Mouse (Mus musculus): ENCODE data around the gene Brd2. TPM values are rescaled to one million over a fixed set of nuclear protein-coding genes. Genes with fewer than 3 reads are reported as not detected.

Gene Brd2
- polyA plus RNA-seq (2017; shearing (Covaris generic)) = 100 to 1,000 TPM; 158 to 192 TPM

DNA sequence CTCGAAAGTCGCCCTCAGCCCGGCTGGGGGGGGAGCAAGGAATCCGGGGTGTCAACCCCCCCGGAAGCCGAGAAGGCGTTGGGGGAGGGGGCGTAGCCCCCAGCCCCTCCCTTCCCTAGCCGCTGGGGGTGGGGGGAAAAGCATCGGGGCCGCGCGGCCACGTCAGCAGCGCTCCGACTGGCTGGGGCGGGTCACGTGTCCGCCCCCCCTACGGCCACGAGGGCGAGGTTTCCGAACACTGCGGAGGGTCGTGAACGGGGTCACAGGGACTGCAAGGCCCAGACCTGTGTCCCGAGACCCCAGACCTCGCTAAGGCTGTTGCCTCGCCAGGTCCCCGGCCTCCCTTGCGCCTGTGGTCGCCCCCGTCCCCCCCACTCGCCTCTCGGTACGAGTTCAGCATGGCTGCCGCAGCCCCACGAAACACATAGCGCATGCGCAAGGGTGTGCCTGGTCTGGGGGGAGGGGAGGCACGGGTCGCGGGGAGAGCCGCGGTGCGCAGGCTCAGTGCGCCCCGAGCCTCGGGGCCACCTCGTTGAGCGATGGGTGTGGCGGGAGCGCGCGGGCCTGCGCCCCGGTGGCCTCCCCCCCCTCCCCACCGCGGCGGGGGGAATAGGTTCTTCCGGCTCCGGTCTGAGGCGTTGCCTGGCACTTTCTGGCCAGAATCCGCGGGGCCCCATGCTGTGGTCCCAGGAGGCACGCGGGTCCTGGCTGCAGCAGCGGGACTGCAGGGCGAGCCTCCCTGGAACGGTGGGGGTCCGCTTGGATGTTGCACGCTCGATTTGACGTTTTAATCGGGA lies at the start of gene Brd2:
Gene Brd2, minus strand, starts transcription at position 447 of the 797 bp plus-strand sequence.

DNA sequence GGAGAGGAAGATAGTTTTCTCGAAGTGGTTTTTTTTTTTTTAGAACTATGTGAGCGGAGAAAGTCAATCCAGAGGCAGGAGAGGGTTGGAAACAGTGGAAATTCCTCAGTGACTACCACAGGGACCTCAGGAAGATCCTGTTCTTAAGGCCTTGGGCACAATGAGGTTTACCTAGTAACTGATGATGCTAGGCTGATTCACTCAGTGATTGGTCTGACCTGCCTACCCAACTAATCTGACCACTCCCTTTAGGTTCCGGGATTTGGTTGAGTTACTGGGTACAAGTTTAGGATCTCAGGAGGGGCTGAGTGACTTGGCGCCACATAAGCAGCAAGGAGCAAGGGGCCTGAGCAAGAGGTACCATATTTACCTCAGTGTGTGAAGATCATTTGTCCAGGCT lies 30.5 kb upstream of the Brd2 start, which contains the start of gene H2-DMb1:
Gene H2-DMb1, plus strand, starts transcription at position 150 of the 400 bp plus-strand sequence.

DNA sequence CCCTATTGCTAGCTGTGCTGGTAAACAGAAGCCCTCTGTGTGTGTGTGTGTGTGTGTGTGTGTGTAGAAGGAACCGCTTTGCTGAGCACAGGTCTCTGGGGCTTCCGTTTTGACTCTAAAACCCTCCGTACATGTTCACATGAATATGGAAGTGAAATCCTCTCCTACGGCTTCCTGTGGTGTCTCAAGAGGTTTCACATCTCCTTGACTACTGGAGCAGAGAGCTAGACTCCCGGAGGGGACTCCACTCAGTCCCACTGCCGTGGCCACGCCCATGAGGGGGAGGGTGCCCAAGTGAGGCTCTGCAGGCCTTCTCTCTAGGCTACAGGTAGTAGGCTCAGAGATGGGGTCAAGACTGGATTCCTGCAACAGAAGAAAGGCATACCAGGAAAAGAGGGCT lies 20.6 kb upstream of the Brd2 start, which contains the start of gene H2-DMb2:
Gene H2-DMb2, plus strand, starts transcription at position 275 of the 400 bp plus-strand sequence.

DNA sequence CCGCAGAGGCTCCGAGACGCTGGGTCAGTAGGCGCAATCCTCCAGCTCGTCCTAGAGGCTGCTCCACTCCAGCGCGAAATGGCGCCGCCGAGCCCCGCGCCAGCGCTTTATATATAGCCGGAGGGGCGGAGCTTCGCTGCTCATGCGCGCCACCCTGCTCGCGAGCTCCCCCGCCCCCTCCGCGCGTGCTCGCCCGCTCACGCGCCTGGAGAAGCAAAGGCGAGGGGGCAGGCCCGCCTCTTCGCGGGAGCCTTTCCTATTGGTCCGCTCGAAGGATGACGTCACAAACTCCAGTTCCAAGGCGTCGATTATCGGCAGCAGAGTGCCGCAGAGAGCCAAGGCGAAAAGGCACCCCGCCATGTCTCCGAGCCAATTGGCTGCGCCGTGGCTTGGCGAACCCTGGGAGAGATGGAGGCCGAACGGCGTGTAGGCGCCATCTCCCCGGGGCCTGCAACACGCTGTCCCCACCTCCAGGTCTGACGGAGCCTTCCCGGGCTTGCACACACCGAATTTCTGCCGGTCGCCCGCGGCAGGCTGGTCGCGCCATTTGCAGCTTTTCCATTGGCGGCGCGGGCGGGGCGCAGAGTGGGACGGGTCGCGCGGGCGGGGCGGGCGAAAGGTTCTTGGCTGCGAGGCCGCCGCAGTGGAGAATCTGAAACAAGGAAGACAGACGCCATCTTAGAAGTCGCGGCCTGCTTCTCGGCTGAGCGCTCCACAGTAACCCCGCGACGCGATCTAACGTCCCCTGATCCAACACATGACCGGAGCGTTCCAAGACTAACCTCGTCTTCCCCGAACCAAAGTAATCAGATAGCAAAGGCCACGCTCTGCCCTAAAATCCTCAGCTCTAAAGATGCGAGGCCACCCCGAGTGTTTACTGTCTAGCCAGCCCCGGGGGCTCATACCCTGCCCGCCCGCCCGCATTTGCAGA lies 2.9 kb downstream of the Brd2 start, which contains the start of gene H2-DMa:
Gene H2-DMa, plus strand, starts transcription at position 293 of the 931 bp plus-strand sequence.

DNA sequence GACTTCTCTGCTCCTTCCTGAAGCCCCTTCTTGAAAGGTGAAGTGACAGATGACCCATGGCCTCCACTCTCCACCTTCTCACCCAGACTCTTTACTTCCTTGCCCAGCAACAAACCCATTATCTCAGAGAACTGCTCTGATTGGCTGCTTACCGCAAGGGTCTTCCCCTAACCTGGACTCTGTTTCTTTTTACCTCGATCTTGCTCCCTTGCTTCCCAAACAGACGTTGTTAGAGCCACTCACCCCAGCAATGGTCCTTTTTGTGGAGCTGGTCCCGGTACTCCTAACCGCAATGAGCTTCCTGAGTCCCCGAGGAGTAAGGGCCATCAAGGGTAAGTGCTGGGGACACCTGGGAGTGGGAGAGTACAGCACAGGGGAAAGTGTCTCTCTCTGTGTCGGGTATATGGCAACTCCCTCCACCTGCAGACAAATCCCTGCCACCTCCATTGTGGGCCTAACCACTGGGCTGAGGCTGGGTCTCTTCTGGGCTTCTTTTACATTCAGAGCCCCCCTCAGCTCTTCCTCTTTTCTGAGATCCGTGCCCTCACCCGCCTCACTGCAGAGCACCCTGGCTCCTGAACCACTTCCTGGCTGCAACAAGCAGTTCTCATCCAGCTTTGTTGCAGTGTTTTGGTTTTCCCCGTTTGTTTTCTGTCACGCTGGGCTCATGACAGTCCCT lies 30.1 kb downstream of the Brd2 start, which contains the start of gene H2-Oa:
Gene H2-Oa, plus strand, starts transcription at position 144 of the 679 bp plus-strand sequence.

Other genes with a start within 250 kb of the Brd2 start
- gene Gm7029, start 248.8 kb downstream of the Brd2 start, polyA plus RNA-seq (2017; shearing (Covaris generic)) = not detected
- gene Kifc1, start 232.0 kb downstream of the Brd2 start, polyA plus RNA-seq (2017; shearing (Covaris generic)) = 10 to 100 TPM in 1 of 2 experiments, 1 to 10 TPM in 1; 5.4 to 10.0 TPM
- gene Platr17, start 217.5 kb downstream of the Brd2 start, polyA plus RNA-seq (2017; shearing (Covaris generic)) = 1 to 10 TPM; 3.2 to 8.3 TPM
- gene Daxx, start 213.2 kb downstream of the Brd2 start, polyA plus RNA-seq (2017; shearing (Covaris generic)) = 100 to 1,000 TPM; 126 to 129 TPM
- gene Tapbp, start 206.7 kb downstream of the Brd2 start, polyA plus RNA-seq (2017; shearing (Covaris generic)) = 100 to 1,000 TPM; 650 to 721 TPM
- 10 to 100 TPM; 18.2 to 18.6 TPM for gene Zbtb22, start 206.7 kb downstream of the Brd2 start, polyA plus RNA-seq (2017; shearing (Covaris generic))
- 100 to 1,000 TPM; 109 to 112 TPM for gene Rgl2, start 193.1 kb downstream of the Brd2 start, polyA plus RNA-seq (2017; shearing (Covaris generic))
- gene Pfdn6, start 182.3 kb downstream of the Brd2 start, polyA plus RNA-seq (2017; shearing (Covaris generic)) = 100 to 1,000 TPM; 145 to 156 TPM
- gene Wdr46, start 182.0 kb downstream of the Brd2 start, polyA plus RNA-seq (2017; shearing (Covaris generic)) = 10 to 100 TPM; 46.5 to 72.2 TPM
- 10 to 100 TPM; 37.5 to 47.5 TPM for gene B3galt4, start 171.1 kb downstream of the Brd2 start, polyA plus RNA-seq (2017; shearing (Covaris generic))
- 10 to 100 TPM; 61.1 to 66.8 TPM for gene Vps52, start 166.8 kb downstream of the Brd2 start, polyA plus RNA-seq (2017; shearing (Covaris generic))
- 1,000 to 10,000 TPM; 1,636 to 3,186 TPM for gene Rps18, start 166.6 kb downstream of the Brd2 start, polyA plus RNA-seq (2017; shearing (Covaris generic))
- gene H2-K1, start 122.3 kb downstream of the Brd2 start, polyA plus RNA-seq (2017; shearing (Covaris generic)) = over 10,000 TPM; 11,900 to 12,872 TPM
- 10 to 100 TPM; 27.7 to 36.2 TPM for gene Ring1, start 98.0 kb downstream of the Brd2 start, polyA plus RNA-seq (2017; shearing (Covaris generic))
- 100 to 1,000 TPM; 183 to 346 TPM for gene H2-Ke6, start 94.6 kb downstream of the Brd2 start, polyA plus RNA-seq (2017; shearing (Covaris generic))
- gene Slc39a7, start 91.0 kb downstream of the Brd2 start, polyA plus RNA-seq (2017; shearing (Covaris generic)) = 10 to 100 TPM; 80.0 to 90.9 TPM
- 10 to 100 TPM; 43.3 to 60.3 TPM for gene Rxrb, start 90.8 kb downstream of the Brd2 start, polyA plus RNA-seq (2017; shearing (Covaris generic))
- gene Col11a2, start 83.2 kb downstream of the Brd2 start, polyA plus RNA-seq (2017; shearing (Covaris generic)) = 1 to 10 TPM in 1 of 2 experiments, under 1 TPM in 1; 0.86 to 1.7 TPM
- 10 to 100 TPM; 19.9 to 60.5 TPM for gene H2-Oa, start 30.3 kb downstream of the Brd2 start, polyA plus RNA-seq (2017; shearing (Covaris generic))
- gene H2-DMa, start 3.1 kb downstream of the Brd2 start, polyA plus RNA-seq (2017; shearing (Covaris generic)) = 100 to 1,000 TPM; 113 to 424 TPM
- gene H2-DMb2, start 20.7 kb upstream of the Brd2 start, polyA plus RNA-seq (2017; shearing (Covaris generic)) = 10 to 100 TPM in 1 of 2 experiments, 1 to 10 TPM in 1; 6.4 to 25.9 TPM
- 10 to 100 TPM in 1 of 2 experiments, 1 to 10 TPM in 1; 3.4 to 17.2 TPM for gene H2-DMb1, start 30.4 kb upstream of the Brd2 start, polyA plus RNA-seq (2017; shearing (Covaris generic))
- 100 to 1,000 TPM; 385 to 581 TPM for gene Tap1, start 64.9 kb upstream of the Brd2 start, polyA plus RNA-seq (2017; shearing (Covaris generic))
- 100 to 1,000 TPM; 596 to 730 TPM for gene Psmb9, start 65.1 kb upstream of the Brd2 start, polyA plus RNA-seq (2017; shearing (Covaris generic))
- 1,000 to 10,000 TPM; 1,449 to 1,599 TPM for gene Psmb8, start 75.1 kb upstream of the Brd2 start, polyA plus RNA-seq (2017; shearing (Covaris generic))
- 100 to 1,000 TPM; 207 to 347 TPM for gene Tap2, start 80.9 kb upstream of the Brd2 start, polyA plus RNA-seq (2017; shearing (Covaris generic))
- gene H2-Ob, start 116.3 kb upstream of the Brd2 start, polyA plus RNA-seq (2017; shearing (Covaris generic)) = 10 to 100 TPM; 22.8 to 55.0 TPM
- 10 to 100 TPM; 40.5 to 91.7 TPM for gene H2-Ab1, start 135.1 kb upstream of the Brd2 start, polyA plus RNA-seq (2017; shearing (Covaris generic))
- 10 to 100 TPM; 26.9 to 81.9 TPM for gene H2-Aa, start 165.2 kb upstream of the Brd2 start, polyA plus RNA-seq (2017; shearing (Covaris generic))
- 10 to 100 TPM; 30.6 to 66.6 TPM for gene H2-Eb1, start 183.2 kb upstream of the Brd2 start, polyA plus RNA-seq (2017; shearing (Covaris generic))
- not detected for gene H2-Eb2, start 203.0 kb upstream of the Brd2 start, polyA plus RNA-seq (2017; shearing (Covaris generic))
- gene Btnl2, start 232.2 kb upstream of the Brd2 start, polyA plus RNA-seq (2017; shearing (Covaris generic)) = under 1 TPM in 1 of 2 experiments, not detected in 1; 0.32 TPM

Data from activated CD4-positive, CD25-positive, alpha-beta regulatory T cell (primary cell).